Mouse (Mus musculus): Measurements from ENCODE around the gene Tdpoz1. TPM values are rescaled to one million over a fixed set of nuclear protein-coding genes. Genes with fewer than 3 reads are reported as not detected.
"Not testable (repeated sequence)": the region's sequence is repeated elsewhere in the genome, so short reads cannot be mapped to it uniquely, and the experiment has no call there.

Tdpoz1 gene
- polyA plus RNA-seq (2021): not detected

DNA sequence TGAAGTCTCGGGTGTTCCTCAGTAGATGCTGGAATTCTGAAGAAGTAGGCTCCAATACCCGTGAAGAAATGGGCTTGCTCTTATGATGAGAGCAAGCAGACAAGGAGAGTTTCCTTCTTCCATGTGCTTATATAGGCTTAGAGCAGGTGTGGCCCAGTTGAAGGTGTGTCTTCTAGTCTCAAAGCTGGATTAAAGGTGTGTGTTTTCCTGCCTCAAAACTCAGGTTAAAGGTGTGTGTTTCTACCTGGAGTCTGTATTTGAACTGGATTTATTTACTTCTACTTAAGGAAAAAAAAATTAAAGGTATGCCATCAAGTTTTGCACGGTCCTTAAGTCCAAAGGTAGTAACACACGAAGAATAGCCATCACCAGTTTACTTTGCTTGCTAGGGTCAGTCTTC, at the start of gene Tdpoz1:
Tdpoz1 (minus strand) TSS at position 101 of the 400 bp plus-strand sequence.
- in situ Hi-C loops (cut with MboI; ENCODE audit: low pct_unique_long_range_greater_than_20kb); POLR2A ChIA-PET; DNase-seq (ENCODE audit: low read depth, low spot score); H3K27me3 ChIP-seq; CTCF ChIA-PET; ATAC-seq: not testable (repeated sequence)

DNA sequence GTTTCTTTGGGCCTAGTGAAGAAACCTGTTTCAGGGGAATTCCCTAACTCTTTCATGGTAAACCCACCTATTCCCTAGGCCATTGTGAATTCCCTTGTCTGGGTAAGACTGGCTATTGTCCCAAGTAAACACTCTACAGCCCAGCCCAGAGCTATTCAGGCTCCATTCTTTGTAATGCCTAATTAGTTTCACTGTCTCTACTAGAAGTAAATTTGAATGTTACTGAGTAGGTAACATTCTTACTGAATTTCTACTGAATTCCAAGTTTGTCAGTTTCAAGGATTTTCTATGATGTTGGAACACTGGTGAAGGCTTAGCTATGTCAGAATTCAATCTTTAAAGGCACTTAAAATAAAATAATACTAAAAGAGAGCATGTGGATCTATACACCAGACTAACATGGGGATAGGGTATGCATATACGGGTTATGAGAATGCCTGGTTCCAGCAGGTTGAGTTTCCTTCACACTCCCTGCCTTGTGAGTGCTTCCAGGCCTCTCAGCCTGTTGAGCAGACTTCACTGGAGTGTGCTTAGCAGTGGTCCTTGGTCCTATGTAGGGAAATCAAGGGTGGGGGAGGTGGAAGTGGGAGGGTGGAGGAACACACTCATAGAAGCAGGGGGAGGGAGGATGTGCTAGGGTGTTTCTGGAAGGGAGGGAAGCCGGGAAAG, 33.0 kb upstream of the Tdpoz1 start:
- DNase-seq (ENCODE audit: low read depth, low spot score); in situ Hi-C loops (cut with MboI; ENCODE audit: low pct_unique_long_range_greater_than_20kb); CTCF ChIA-PET; H3K27me3 ChIP-seq; POLR2A ChIA-PET; ATAC-seq: not testable (repeated sequence)

DNA sequence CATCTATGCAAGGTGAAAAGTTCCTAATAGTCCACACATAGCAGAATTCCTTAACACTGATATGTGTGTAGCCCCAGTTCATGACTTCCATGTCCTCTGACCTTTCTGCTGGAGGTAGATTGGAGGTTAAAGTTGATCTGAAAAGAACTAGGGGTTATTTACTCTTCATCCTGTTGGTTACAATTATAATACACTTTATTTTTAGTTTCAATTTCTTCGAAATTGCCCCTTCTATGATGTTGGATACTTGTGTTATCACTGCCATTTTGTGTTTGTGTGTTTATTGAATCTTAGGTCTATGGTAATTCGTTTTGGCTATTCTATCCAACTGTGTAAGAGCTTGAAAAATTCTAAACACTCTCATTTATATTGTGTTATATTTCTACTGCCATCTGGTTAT, 16.9 kb upstream of the Tdpoz1 start, which contains the start of gene Gm37596:
Gm37596 (minus strand) TSS at position 101 of the 400 bp plus-strand sequence.
- CTCF ChIA-PET; H3K27me3 ChIP-seq; in situ Hi-C loops (cut with MboI; ENCODE audit: low pct_unique_long_range_greater_than_20kb); POLR2A ChIA-PET; ATAC-seq; DNase-seq (ENCODE audit: low read depth, low spot score): not testable (repeated sequence)

DNA sequence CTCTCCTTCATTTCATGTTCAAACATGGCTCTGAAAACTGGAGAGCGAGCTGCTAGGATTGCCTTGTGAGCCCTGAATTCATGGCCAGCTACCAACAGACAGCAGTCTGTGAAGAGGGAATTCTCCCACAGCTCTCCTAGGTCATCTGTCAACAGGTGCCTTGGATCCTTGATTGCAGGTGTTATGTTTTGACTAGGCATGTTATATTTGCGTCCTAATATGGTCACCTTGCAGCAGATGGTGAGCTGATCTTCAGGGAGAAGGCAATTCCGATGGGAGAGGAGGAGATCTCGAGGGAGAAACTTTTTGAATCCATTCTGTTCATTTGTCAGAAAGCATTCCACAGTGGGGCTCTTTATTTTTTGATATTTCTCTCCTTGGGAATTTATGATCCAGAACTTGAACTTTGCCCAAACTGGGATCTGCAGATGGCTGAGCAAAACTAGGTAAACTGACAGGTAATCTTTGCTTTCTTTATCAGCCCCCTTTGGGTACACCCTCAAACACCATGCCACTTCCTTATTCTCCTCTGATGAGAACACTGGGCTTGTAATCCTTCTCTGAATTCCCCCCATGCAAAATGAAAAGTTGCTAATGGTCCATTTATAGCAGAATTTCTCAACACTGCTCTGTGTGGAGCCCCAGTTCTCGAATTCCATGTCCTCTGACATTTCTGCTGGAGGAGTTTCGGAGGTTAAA, 5.2 kb downstream of the Tdpoz1 start:
- POLR2A ChIA-PET, CTCF ChIA-PET: not testable (repeated sequence)

DNA sequence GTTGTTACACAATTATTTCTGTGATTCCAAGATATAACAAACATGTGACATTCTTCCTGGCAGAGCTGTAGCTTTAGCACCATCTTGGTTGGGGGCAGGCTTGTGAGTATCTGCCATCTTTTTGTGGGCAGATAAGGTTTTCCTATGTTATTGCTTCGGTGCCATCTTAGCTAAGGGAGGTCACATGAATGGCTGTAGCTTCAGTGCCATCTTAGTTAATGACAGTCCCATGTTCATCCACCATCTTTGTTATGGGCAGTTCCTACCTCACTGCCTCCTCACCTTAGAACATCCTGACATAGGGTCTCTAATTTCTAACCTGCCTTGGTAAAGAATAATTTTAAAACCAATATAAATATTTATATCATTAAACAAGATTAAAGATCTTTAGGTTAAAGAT, 21.9 kb downstream of the Tdpoz1 start:
- in situ Hi-C loops (cut with MboI; ENCODE audit: low pct_unique_long_range_greater_than_20kb): no loop called here
- ChIA-PET POLR2A (no interaction called here), CTCF (no interaction called here)
- TF ChIP-seq CTCF (IDR thresholded peaks at IDR 0.05): no peak
- ATAC-seq: no peak
- no peaks in the 10 kb centered on the region for H3K27me3 ChIP-seq
- no peak for DNase-seq (ENCODE audit: low read depth, low spot score)

More for the DNA sequence above, 5.2 kb downstream of the Tdpoz1 start:
- DNase-seq (ENCODE audit: low read depth, low spot score); in situ Hi-C loops (cut with MboI; ENCODE audit: low pct_unique_long_range_greater_than_20kb); H3K27me3 ChIP-seq; ATAC-seq: not testable (repeated sequence)

DNA sequence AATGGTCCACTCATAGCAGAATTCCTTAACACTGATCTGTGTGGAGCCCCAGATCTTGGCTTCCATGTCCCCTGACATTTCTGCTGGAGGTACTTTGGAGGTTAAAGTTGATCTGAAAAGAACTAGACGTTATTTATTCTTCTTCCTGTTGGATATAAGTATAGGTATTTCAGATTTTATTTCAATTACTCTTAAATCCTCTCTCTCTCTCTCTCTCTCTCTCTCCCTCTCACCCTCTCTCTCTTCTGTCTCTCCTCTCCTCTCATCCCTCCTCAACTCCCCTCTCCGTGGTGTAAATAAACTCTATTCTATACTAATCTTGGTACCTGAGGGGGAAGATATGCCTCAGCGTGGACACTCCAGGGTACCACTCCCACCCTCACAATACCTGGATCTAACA, 23.5 kb downstream of the Tdpoz1 start, which contains the start of gene Tdpoz2:
Tdpoz2 (minus strand) TSS at position 101 of the 400 bp plus-strand sequence.
- H3K27me3 ChIP-seq: no peaks in the 10 kb centered on the region
- ChIA-PET CTCF (no interaction called here), POLR2A (no interaction called here)
- TF ChIP-seq CTCF (IDR thresholded peaks at IDR 0.05): no peak
- ATAC-seq (no peak), DNase-seq (ENCODE audit: low read depth, low spot score) (no peak)
- in situ Hi-C loops (cut with MboI; ENCODE audit: low pct_unique_long_range_greater_than_20kb): no loop called here

DNA sequence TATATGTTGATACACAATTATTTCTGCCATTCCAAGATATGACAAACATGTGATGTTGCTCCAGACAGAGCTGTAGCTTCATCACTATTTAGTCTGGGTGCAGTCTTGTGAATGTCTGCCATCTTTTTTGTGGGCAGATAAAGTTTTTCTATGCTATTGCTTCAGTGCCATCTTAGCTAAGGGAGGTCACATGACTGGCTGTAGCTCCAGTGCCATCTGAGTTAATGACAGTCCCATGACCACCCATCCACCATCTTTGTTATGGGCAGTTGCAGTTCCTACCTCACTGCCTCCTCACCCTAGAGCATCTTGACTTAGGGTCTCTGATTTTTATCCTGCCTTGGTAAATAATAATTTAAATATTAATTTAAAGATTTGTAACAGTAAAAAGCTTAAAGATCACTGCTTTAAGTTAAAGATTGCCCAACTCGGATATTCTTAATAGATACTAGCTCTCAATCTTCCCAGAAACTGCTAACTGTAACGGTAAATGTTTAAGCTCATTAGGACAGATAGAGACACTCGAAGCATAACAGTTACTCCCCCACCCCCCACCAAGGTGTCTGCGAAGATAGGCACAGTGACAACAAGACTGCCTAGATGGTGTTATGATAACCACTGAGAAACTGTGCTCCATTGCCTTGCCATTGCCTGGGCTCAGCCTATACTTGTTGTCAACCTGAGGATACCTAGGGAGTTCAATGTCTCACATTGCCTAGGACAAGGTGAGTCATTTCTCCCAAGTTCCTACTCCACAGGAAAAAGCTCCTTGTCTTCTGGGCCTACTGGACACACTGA, 45.0 kb downstream of the Tdpoz1 start:
- DNase-seq (ENCODE audit: low read depth, low spot score); POLR2A ChIA-PET; H3K27me3 ChIP-seq; in situ Hi-C loops (cut with MboI; ENCODE audit: low pct_unique_long_range_greater_than_20kb): not testable (repeated sequence)
- CTCF ChIA-PET: interaction anchor here (1.2 kb wide), 1 partner anchor 110 kb away, joined by 3 read pairs; no protein-coding TSS in a partner anchor
- ATAC-seq: peak; percentile 36

Other genes starting within 250 kb of the Tdpoz1 start
- 3.6 TPM for gene Tchh, start 234.0 kb downstream of the Tdpoz1 start, polyA plus RNA-seq (2021)
- 0.03 TPM for gene Tchhl1, start 207.6 kb downstream of the Tdpoz1 start, polyA plus RNA-seq (2021)
- 3,178 TPM for gene S100a11, start 155.8 kb downstream of the Tdpoz1 start, polyA plus RNA-seq (2021)
- gene S100a10, start 121.2 kb downstream of the Tdpoz1 start, polyA plus RNA-seq (2021): 981 TPM
- gene Tdpoz2, start 23.6 kb downstream of the Tdpoz1 start, polyA plus RNA-seq (2021): not detected
- gene Gm37596, start 16.8 kb upstream of the Tdpoz1 start, polyA plus RNA-seq (2021): 0.08 TPM
- not detected for gene Gm5773, start 96.7 kb upstream of the Tdpoz1 start, polyA plus RNA-seq (2021)
- not detected for gene Tdpoz4, start 120.1 kb upstream of the Tdpoz1 start, polyA plus RNA-seq (2021)
- gene Tdpoz3, start 149.7 kb upstream of the Tdpoz1 start, polyA plus RNA-seq (2021): not detected

All from Patski (cell line).